Mouse (Mus musculus) adrenal gland, postnatal 4 days (tissue): ENCODE data around the gene Dennd1c. TPM values are rescaled to one million over a fixed set of nuclear protein-coding genes. Genes with fewer than 3 reads are reported as not detected.

Experiments
- DNase-seq, 2 experiments: peaks; one replicate each; pipeline ENCODE4 v3.0.0; 2021 to 2022; ENCODE audit warnings: low spot score in 2 of 2, mixed read lengths in 2 of 2
- total RNA-seq, 2 experiments: library from RNA; stranded (reverse); gene quantifications; 2 replicates each; pipeline ENCODE4 v1.2.3; 2021

Dennd1c gene
- total RNA-seq, 2 experiments from 2014 or later = 1.6 to 2.6 TPM

DNA sequence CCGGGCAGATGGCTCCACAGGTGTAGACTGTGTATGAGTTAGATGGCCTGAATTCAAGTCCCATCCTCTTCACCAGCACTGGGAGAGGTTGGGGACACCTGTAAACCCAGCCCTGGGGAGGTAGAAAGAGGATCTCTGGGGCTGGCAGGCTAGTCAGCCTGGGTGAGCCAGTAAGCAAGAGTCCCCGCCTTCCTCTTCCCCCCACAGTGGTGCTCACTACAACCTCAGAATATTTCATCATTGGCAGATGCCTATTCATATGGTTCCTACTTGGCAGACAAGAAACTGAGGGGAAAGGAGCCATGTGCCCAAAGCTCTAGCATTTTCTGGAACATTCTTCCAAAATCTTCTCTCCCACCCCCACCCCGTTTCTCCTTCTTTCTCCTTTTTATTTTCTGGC is 29.5 kb downstream of the Dennd1c start:
- no peak for DNase-seq

DNA sequence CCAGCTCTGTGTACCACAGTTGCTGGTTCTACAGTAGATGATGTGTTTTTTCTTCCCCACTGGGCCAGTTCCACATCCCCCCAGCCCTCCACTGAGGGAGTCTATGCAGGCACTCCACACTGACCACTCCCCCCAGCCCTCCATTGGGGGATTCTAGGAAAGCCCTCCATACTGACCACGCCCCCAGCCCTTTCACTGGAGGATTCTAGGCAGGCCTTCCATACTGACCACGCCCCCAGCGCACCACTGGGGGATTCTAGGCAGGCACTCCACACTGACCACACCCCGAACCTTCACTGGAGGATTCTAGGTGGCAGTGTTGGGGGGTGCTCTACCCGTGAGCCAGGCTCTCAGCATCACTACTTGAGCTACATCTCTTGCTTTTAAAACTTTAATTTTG is 30.9 kb downstream of the Dennd1c start:
- DNase-seq = no peak

DNA sequence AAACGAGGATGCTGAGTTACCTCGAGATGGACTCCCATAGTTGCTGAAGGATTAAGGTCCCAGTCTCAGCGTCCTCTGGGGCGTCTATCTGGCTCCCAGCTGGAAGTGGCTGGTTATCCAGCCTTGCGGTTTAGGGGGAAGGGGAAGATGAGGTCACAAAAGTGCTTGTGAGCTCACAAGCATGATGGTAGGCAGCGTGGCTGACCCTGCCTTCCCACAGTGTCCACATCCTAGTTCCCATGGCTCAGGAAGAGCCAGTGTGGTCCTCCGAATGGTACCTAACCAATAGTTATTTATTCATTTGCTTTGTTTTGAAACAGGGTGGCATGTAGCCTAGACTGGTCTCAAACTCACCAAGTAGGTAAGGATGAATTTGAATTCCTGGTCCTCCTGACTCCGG is 36.8 kb downstream of the Dennd1c start, which contains the start of gene Slc25a41:
Slc25a41 (minus strand) TSS at position 101 of the 400 bp plus-strand sequence.
- DNase-seq = no peak

DNA sequence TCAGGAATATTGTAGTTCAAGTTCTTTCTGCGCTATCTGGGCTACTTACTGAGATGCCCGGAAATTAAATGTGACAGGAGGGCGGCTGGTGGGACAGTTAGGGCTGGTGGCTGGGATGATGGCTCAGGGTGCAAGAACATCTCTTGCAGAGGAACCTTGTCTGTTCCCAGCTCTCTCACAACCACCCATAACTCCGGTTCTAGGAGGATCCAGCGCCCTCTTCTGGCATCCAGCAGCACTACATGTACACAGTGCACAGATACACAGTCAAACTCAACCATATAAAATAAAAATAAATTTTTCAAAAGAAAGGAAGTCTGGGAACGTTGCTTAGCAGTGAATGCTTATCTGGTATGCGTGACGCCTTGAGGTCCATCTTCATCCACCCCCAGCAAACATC is 39.3 kb downstream of the Dennd1c start:
- DNase-seq = no peak

DNA sequence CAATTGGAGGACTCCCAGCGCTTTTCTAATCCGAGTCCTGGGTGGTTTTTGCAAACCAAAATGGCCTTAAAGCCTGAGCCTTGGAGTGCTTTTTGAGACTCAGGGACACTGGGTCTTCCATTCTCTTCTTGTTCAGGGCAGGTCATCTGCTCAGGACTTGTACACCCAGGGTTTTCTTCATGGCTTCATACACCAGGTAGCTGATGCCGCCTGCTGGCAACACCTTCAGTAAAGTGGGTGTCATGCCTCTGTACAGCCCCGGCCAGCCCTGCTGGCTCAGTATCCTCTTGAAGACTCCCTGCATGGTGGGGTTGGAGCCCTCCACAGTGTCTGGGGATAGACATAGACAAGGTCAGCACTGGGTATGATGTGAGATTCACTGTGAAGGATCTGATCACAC is 45.5 kb downstream of the Dennd1c start:
- no peak for DNase-seq

DNA sequence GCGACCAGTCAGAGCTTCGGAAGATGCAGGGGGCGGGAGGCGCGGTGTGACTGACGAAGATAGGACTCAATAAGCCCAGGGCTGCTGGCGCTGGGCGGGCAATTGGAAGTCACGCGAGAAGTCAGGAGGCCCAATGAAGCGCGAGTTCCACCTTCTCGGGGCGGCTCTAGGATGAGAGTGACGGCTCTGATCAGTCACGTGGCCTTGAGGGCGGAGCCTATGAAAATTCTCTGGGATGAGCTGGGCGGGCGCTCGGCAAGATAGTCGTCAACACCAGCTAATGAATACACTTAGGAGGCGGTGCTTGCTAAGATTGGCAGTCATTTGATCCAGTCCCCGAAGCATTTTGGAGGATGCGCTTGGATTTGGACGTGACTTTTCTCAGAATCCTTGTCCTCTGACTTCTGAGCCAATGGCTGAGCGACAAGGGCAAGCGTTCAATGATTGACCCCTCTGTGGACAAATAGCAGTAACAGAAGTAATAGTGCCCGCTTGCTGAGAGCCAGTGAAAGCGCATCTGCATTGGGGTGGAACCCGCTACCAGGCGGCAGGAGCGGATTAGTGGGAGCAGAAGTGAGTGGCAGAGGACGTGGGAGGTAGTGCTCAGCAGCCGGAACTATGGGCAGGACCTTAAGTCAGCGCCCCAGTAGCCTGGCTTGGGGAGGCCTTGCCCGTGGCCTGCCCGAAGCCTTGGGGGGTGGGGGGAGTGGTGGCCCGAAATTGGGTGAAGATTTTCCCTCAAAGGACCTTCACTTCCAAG is 46.5 kb downstream of the Dennd1c start:
- DNase-seq = peak; percentile 85 to 96

DNA sequence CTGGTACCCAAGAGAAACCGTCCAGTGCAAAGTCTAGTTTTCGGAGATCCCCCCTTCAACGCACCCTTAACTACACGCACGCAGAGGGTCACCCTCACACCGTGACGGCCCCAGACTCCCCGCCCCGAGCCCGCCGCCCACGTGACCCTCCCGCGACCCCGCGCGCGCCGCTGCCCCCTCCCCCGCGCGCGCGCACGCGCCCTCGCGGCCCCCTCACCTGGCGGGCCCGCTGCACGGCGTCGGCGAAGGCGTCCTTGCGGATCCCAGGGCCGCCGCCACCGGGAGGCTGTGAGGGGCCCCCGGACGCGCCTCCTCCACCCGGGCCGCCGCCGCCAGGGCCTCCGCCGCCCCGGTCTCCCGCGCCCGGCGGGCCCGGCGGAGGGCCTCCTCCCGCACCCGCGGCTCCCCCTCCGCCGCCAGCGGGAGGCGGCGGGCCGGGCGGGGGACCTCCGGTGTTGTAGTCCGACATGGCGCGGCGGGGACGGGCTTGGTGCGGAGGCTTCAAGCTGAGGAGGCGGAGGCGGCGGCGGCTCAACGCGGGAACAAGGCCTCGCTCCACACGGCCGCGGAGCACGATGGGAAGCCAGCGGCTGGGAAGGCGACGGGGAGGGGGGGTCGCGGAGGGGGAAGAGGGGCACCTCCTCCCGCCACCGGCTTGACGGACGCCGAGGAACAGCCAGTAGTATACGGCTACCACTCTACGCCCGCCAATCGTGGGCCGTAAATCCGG is 47.2 kb downstream of the Dennd1c start, which contains the start of gene Khsrp:
Khsrp (minus strand) TSS at position 592 of the 730 bp plus-strand sequence.
- peak in 1 of 2 experiments; percentile 25 for DNase-seq

DNA sequence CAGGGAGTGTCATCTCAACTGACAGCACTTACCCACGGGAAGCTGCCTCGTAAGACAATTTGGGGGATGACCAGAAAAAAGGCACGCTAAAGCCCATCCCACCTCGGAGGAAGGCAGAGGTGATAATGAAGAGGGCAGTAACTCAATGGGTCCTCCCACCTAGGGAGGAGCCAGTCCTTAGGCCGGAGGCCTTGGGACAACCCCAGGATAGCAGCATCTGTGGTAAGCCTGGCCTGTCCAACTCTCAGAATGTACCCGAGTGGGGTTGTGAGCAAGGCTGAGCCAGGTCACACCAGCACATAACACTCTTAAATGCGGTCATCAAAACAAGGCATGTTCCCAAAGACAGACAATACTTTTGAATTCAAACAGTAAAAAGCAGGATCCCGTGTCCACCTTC is 48.6 kb downstream of the Dennd1c start:
- DNase-seq = no peak

DNA sequence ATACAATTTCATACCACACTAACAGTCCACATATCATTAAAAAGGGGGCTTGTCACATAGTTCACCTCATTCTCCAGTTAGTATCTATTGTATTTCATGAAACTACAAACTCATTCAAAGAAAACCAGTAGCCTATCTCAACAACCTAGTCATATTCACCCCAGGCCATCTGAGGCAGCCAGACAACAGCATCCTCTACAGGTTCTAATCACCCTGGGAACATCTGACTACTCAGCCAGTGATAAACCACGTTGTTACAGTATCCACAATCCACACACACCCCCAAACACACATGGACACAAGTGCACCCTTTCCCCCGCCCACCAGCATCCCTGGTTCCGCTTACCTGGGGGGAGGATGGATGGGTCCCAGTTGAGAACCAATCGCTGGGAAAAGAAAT is 50.8 kb downstream of the Dennd1c start:
- no peak for DNase-seq

DNA sequence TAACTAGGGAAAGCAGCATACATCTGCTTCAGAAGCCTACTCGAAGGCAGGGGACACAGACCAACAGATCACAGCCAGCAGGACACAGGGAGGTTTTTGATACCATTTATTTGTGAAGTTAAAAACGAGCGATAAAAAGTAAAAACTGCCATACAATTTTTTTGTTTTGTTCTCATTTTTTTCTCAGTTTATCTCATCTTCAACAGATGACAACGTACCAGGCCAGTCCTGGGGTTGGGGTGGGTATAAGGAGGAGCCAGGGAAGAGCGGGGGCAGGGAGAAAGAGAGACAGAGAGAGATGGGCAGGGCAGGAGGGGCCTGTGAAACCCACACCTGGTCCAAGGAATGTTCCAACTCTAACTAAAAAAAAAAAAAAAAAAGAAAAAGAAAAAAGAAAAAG is 57.4 kb downstream of the Dennd1c start:
- DNase-seq = no peak

DNA sequence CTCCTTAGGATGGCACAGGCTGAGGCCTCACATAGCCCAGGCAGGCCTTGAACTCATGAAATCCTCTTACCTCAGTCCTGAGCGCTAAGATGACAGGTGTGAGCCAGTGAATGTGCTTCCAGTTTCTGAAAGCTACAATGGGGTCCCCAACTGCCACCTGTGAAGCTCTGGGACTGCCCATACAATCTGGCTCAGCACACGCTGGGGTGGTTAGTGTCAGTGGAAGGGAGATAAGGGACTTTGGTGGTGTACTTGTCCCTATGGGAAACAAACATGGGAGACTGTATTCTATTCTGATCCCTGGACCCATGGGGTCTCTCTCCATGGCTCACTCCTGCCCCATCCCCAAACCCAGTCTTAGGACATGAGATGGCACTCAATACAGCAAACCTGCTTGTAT is 58.6 kb downstream of the Dennd1c start:
- no peak for DNase-seq

Other genes starting within 250 kb of the Dennd1c start
- 1 to 10 TPM; 7.4 to 7.6 TPM for gene Rfx2, start 247.5 kb downstream of the Dennd1c start, total RNA-seq
- under 1 TPM in 1 of 2 experiments, not detected in 1; 0.25 TPM for gene Acsbg2, start 204.1 kb downstream of the Dennd1c start, total RNA-seq
- gene 1700061G19Rik, start 203.0 kb downstream of the Dennd1c start, total RNA-seq = 1 to 10 TPM; 1.1 to 2.7 TPM
- 10 to 100 TPM; 34.4 to 38.9 TPM for gene Mllt1, start 143.1 kb downstream of the Dennd1c start, total RNA-seq
- gene Acer1, start 96.4 kb downstream of the Dennd1c start, total RNA-seq = under 1 TPM; 0.17 to 0.28 TPM
- 10 to 100 TPM; 79.6 to 82.7 TPM for gene Clpp, start 88.2 kb downstream of the Dennd1c start, total RNA-seq
- gene Alkbh7, start 81.2 kb downstream of the Dennd1c start, total RNA-seq = 10 to 100 TPM; 63.6 to 63.7 TPM
- 1 to 10 TPM in 1 of 2 experiments, not detected in 1; 1.8 TPM for gene Pspn, start 78.5 kb downstream of the Dennd1c start, total RNA-seq
- 10 to 100 TPM; 55.7 to 58.6 TPM for gene Gtf2f1, start 67.2 kb downstream of the Dennd1c start, total RNA-seq
- gene Gm17949, start 67.0 kb downstream of the Dennd1c start, total RNA-seq = under 1 TPM; 0.25 to 0.45 TPM
- 100 to 1,000 TPM; 141 to 156 TPM for gene Khsrp, start 47.0 kb downstream of the Dennd1c start, total RNA-seq
- gene Slc25a41, start 36.9 kb downstream of the Dennd1c start, total RNA-seq = not detected
- 1 to 10 TPM; 2.6 to 7.3 TPM for gene Crb3, start 19.4 kb downstream of the Dennd1c start, total RNA-seq
- gene Slc25a23, start 18.7 kb downstream of the Dennd1c start, total RNA-seq = 10 to 100 TPM; 80.0 to 85.9 TPM
- 10 to 100 TPM; 15.7 to 27.3 TPM for gene Tubb4a, start 9.3 kb upstream of the Dennd1c start, total RNA-seq
- gene Tnfsf9, start 26.8 kb upstream of the Dennd1c start, total RNA-seq = under 1 TPM; 0.40 to 0.45 TPM
- not detected for gene Cd70, start 71.3 kb upstream of the Dennd1c start, total RNA-seq
- gene Tnfsf14, start 115.7 kb upstream of the Dennd1c start, total RNA-seq = under 1 TPM in 1 of 2 experiments, not detected in 1; 0.28 TPM
- 100 to 1,000 TPM in 1 of 2 experiments, 10 to 100 TPM in 1; 60.7 to 452 TPM for gene C3, start 149.6 kb upstream of the Dennd1c start, total RNA-seq
- gene Gpr108, start 169.9 kb upstream of the Dennd1c start, total RNA-seq = 10 to 100 TPM; 50.3 to 52.5 TPM
- 10 to 100 TPM; 52.1 to 58.4 TPM for gene Trip10, start 170.9 kb upstream of the Dennd1c start, total RNA-seq
- 1 to 10 TPM; 2.7 to 3.3 TPM for gene Vav1, start 200.6 kb upstream of the Dennd1c start, total RNA-seq